11 mouse cellular contexts compared by ENCODE assay signal in genomic region chr17:45165741-45166140, GRCm38 (mm10).
DNase-seq lines count a peak whose midpoint lies in the region; ATAC-seq lines count a peak whose summit lies in the region.
"Had no signal": no experiment of that assay in that cellular context is flagged by ENCODE, and none has a peak within 500 bp of the region (broad histone marks: within the 10 kb centered on the region; RNA-seq: fewer than 3 reads in every experiment).

No protein-coding gene starts in this region.

- no peak overlapping the region for H3K9ac ChIP-seq in hindbrain, embryonic 15.5 days
- H3K9ac ChIP-seq in hindbrain, embryonic 11.5 days (ENCODE audit: low read depth, low read length) = no peak overlapping the region
- H3K9ac ChIP-seq: forebrain, embryonic 13.5 days had no signal

- H3K9me3 ChIP-seq in hindbrain, embryonic 15.5 days = no peaks in the 10 kb centered on the region
- no peaks in the 10 kb centered on the region for H3K9me3 ChIP-seq in hindbrain, embryonic 11.5 days (ENCODE audit: control insufficient read depth, low read length)
- no peaks in the 10 kb centered on the region for H3K9me3 ChIP-seq in midbrain, embryonic 10.5 days (replicated peaks)
- H3K9me3 ChIP-seq: forebrain, embryonic 13.5 days; heart, embryonic 10.5 days had no signal

- WGBS in hindbrain, embryonic 15.5 days = 10% methylated on average over 4 of the region's 4 CpGs
- WGBS in hindbrain, embryonic 11.5 days = 41% methylated on average over 4 of the region's 4 CpGs
- 34% methylated on average over 4 of the region's 4 CpGs for WGBS in midbrain, embryonic 10.5 days

- H3K27me3 ChIP-seq in hindbrain, embryonic 15.5 days = no peaks in the 10 kb centered on the region
- H3K27me3 ChIP-seq in hindbrain, embryonic 11.5 days (ENCODE audit: control insufficient read depth, insufficient read depth, low read length) = no peaks in the 10 kb centered on the region
- no peaks in the 10 kb centered on the region for H3K27me3 ChIP-seq in midbrain, embryonic 10.5 days (ENCODE audit: low read depth, poor library complexity, severe bottlenecking)
- H3K27me3 ChIP-seq: forebrain, embryonic 13.5 days had no signal

- peaks cover 12% of the 10 kb centered on the region; the same call in 1 of the 2 replicates for H3K4me1 ChIP-seq in hindbrain, embryonic 15.5 days (replicated peaks)
- no peaks in the 10 kb centered on the region for H3K4me1 ChIP-seq in hindbrain, embryonic 11.5 days (replicated peaks; ENCODE audit: control insufficient read depth, insufficient read depth, low read length)
- peaks cover 7% of the 10 kb centered on the region for H3K4me1 ChIP-seq in midbrain, embryonic 10.5 days

- DNase-seq in hindbrain, embryonic 11.5 days (ENCODE audit: low spot score) = no peak
- DNase-seq in ovary, postnatal 14 days (ENCODE audit: low spot score) = peak; percentile 12
- no peak for DNase-seq in ovary, postnatal 10 days (ENCODE audit: low spot score)
- DNase-seq in midbrain, embryonic 10.5 days (ENCODE audit: low spot score) = no peak
- no peak for DNase-seq in embryo, embryonic 9.5 days (ENCODE audit: extremely low spot score)
- DNase-seq in gastrocnemius, adult 18-20 months (ENCODE audit: low spot score) = no peak
- DNase-seq in thymus, postnatal 10 days (ENCODE audit: low spot score in 2 of 2) = no peak
- DNase-seq: right cerebral cortex, postnatal 25 days had no signal

- no peak overlapping the region for H3K4me2 ChIP-seq in hindbrain, embryonic 15.5 days
- H3K4me2 ChIP-seq in hindbrain, embryonic 11.5 days (replicated peaks; ENCODE audit: low read depth, low read length) = no peak overlapping the region
- H3K4me2 ChIP-seq: forebrain, embryonic 13.5 days had no signal

- H3K27ac ChIP-seq in hindbrain, embryonic 15.5 days (replicated peaks) = no peak overlapping the region
- no peak overlapping the region for H3K27ac ChIP-seq in hindbrain, embryonic 11.5 days (ENCODE audit: low read depth, low read length)
- H3K27ac ChIP-seq in midbrain, embryonic 10.5 days (replicated peaks) = 0 out of 2 replicates have a peak overlapping the region, but pooled peaks have one; percentile 57
- H3K27ac ChIP-seq: forebrain, embryonic 13.5 days had no signal

- H3K36me3 ChIP-seq in hindbrain, embryonic 15.5 days = no peaks in the 10 kb centered on the region
- no peaks in the 10 kb centered on the region for H3K36me3 ChIP-seq in hindbrain, embryonic 11.5 days (ENCODE audit: control insufficient read depth, insufficient read depth, low read length)
- H3K36me3 ChIP-seq in midbrain, embryonic 10.5 days = no peaks in the 10 kb centered on the region
- H3K36me3 ChIP-seq: heart, embryonic 10.5 days had no signal

- no peak overlapping the region for H3K4me3 ChIP-seq in hindbrain, embryonic 15.5 days
- no peak overlapping the region for H3K4me3 ChIP-seq in hindbrain, embryonic 11.5 days (ENCODE audit: low read depth, low read length)
- no peak overlapping the region for H3K4me3 ChIP-seq in midbrain, embryonic 10.5 days
- H3K4me3 ChIP-seq: forebrain, embryonic 13.5 days; heart, embryonic 10.5 days had no signal

- ATAC-seq in hindbrain, embryonic 15.5 days (ENCODE audit: low FRiP score, low read depth) = peak; percentile 54; the same call in 1 of the 2 replicates
- ATAC-seq in hindbrain, embryonic 11.5 days (ENCODE audit: low FRiP score) = no peak
- ATAC-seq: forebrain, embryonic 13.5 days had no signal
